Mouse (Mus musculus) neural tube, embryonic 15.5 days (tissue): ENCODE measurements around the gene Atp5g2. TPM values are rescaled to one million over a fixed set of nuclear protein-coding genes. Genes with fewer than 3 reads are reported as not detected.

Experiments
- ATAC-seq: fragments of 200-750 bp; cut with Nextera tagmentation; 2 replicates; pipeline ENCODE4 v1.8.0; 2017; ENCODE audit warnings: mild to moderate bottlenecking, moderate TSS enrichment, moderate library complexity; ENCODE audit not compliant: low FRiP score
- H3K27ac ChIP-seq: fragments of 300-500 bp; sonication (generic); replicated peaks from 2 replicates; pipeline ENCODE4 v1.5.1; 2015; ENCODE audit warnings: mild to moderate bottlenecking, inconsistent platforms
- H3K27me3 ChIP-seq: fragments of 300-500 bp; sonication (generic); replicated peaks from 2 replicates; pipeline ENCODE4 v1.6.1; 2015; ENCODE audit warnings: inconsistent platforms
- H3K36me3 ChIP-seq: fragments of 300-500 bp; sonication (generic); 2 replicates; pipeline ENCODE4 v1.6.1; 2015; ENCODE audit warnings: inconsistent platforms
- H3K4me1 ChIP-seq: fragments of 300-500 bp; sonication (generic); 2 replicates; pipeline ENCODE4 v1.6.1; 2015; ENCODE audit warnings: inconsistent platforms
- H3K4me2 ChIP-seq: fragments of 300-500 bp; sonication (generic); 2 replicates; pipeline ENCODE4 v1.6.1; 2015; ENCODE audit warnings: inconsistent platforms, mild to moderate bottlenecking, moderate library complexity
- H3K4me3 ChIP-seq: fragments of 300-500 bp; sonication (generic); replicated peaks from 2 replicates; pipeline ENCODE4 v1.5.1; 2015; ENCODE audit warnings: mild to moderate bottlenecking, inconsistent platforms
- H3K9ac ChIP-seq: fragments of 300-500 bp; sonication (generic); replicated peaks from 2 replicates; pipeline ENCODE4 v1.6.1; 2015; ENCODE audit warnings: mild to moderate bottlenecking, inconsistent platforms
- H3K9me3 ChIP-seq: fragments of 300-500 bp; sonication (generic); replicated peaks from 2 replicates; pipeline ENCODE4 v1.6.1; 2016; ENCODE audit warnings: inconsistent platforms
- WGBS: fragments of 180-500 bp; shearing (Covaris S2); methylation state at CpG from one replicate; pipeline ENCODE4 v1.1.7; 2015; ENCODE audit warnings: mixed read lengths; 5-methylcytosine and 5-hydroxymethylcytosine counted together
- microRNA counts: library from miRNA; unstranded; fragments of <30 nt; microRNA quantifications from one replicate; lab custom pipeline; 2016
- microRNA-seq: library from miRNA; unstranded; fragments of <30 nt; microRNA quantifications from one replicate; pipeline ENCODE4, GENCODE M21; 2017
- polyA plus RNA-seq: library from polyadenylated mRNA; unstranded; fragments of >200 nt; fragmentation: Nextera tagmentation; extraction: Ambion mirVana; gene quantifications from 2 replicates; pipeline ENCODE4 v1.2.1, GENCODE M21; 2015

The Atp5g2 gene
- polyA plus RNA-seq, 1 experiment from 2014 or later, result 49.7 TPM

DNA sequence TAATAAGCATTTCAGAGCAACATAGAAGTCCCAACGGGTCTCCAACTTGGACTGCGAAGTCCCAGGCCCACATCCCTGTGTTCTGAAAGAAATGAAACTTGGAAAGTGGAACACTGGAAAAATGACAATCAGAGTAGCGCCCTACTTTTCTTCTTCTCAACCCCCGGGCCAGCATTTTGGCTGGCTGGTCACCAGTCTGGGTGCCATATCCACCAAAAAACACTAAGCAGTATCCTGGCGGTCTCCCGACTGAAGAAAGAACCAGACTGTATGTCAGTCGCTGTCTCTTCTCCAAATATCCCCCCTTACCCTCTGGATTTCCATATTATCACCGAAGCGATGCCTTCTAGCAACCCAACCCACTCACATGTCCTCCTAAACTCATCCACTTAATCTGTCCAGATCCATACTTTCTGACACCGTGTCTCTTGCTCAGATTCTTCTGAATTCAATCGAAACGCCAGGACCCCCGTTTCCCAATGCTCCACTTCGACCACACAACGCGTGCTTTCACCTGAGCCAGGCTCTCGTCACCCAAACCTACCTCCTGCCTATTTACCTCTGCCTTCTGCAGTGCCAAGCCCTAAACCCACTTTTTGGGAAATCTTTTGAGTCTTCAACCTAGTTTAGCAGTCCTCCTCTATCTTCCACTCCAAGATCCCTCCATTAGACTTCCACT lies 47.7 kb downstream of the Atp5g2 start:
- WGBS, result 4% methylated on average over 17 of the region's 17 CpGs
- Histone ChIP-seq H3K9me3 (no peaks in the 10 kb centered on the region), H3K4me2 (peak overlapping the region; percentile 89), H3K27me3 (no peaks in the 10 kb centered on the region), H3K27ac (peak overlapping the region; percentile 68), H3K4me1 (peaks cover 21% of the 10 kb centered on the region), H3K4me3 (peak overlapping the region; percentile 90), H3K36me3 (no peaks in the 10 kb centered on the region), H3K9ac (peak overlapping the region; percentile 73)
- peak; percentile 18 for ATAC-seq

DNA sequence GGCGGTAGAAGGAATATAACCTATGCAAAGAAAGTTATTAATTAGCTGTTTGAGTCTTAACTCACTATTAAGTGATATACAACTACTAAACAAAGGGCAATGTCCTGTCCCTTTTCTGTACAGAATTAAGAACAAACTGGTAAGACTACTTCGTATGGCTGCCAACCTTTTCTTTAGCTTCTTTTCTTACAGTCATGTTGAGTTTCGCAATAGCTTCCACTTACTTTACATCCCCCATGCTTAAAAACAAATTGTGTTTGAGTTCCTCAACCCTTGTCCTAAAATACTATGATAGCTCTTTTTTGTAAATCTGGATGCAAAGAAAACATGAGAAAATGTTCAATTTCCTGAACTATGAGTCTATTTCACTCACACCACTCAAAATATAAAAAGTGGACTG lies 49.0 kb downstream of the Atp5g2 start:
- H3K27ac ChIP-seq, result no peak overlapping the region
- no peak overlapping the region for H3K9ac ChIP-seq
- peaks cover 21% of the 10 kb centered on the region for H3K4me1 ChIP-seq
- peak overlapping the region; percentile 89; the same call in 1 of the 2 replicates for H3K4me2 ChIP-seq
- no peaks in the 10 kb centered on the region for H3K9me3 ChIP-seq
- 80% methylated on average over 3 of the region's 3 CpGs for WGBS
- ATAC-seq, result no peak
- no peak overlapping the region for H3K4me3 ChIP-seq
- no peaks in the 10 kb centered on the region for H3K36me3 ChIP-seq
- no peaks in the 10 kb centered on the region for H3K27me3 ChIP-seq

DNA sequence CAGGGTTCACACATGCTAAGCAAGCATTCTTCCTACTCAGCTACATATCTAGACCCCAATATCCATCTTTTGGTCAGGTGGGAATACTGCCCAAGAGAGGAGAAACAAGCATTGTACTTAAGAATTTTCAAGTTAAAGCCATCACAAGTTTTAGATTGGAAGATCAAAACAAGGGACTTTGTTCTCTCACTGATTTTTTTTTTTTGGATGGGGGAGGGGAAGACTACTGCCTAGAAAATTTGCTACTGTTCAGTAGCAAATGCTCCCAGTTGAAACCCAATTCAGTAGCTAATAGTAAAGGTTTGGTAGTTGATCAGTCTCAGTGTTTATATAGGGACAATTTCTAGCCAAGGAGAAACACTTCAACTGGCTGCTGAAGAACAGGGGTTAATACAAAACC lies 49.6 kb downstream of the Atp5g2 start:
- Histone ChIP-seq H3K36me3 (no peaks in the 10 kb centered on the region), H3K9ac (no peak overlapping the region), H3K4me1 (peaks cover 21% of the 10 kb centered on the region), H3K4me3 (no peak overlapping the region), H3K27ac (no peak overlapping the region), H3K9me3 (no peaks in the 10 kb centered on the region), H3K27me3 (no peaks in the 10 kb centered on the region), H3K4me2 (no peak overlapping the region)
- ATAC-seq, result no peak

DNA sequence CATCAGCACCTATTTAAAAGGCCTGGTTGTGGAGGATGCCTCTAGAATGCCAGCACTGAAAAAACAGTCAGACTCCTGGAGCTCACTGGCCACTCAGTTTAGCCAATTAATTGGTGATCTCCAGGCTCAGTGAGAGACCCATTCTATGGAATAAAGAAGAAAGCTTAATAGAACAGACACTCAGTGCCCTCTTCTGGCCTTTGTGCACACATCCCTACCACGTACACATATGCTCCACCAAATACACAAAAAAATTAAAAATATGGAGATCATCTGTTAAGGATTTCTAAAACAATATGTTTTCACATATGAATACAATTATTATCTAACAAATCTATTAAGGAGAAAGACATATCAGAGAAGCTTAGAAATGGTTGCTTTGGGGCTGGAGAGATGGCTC lies 51.4 kb downstream of the Atp5g2 start:
- Histone ChIP-seq H3K4me3 (no peak overlapping the region), H3K27me3 (no peaks in the 10 kb centered on the region), H3K9ac (no peak overlapping the region), H3K36me3 (no peaks in the 10 kb centered on the region), H3K9me3 (no peaks in the 10 kb centered on the region), H3K27ac (no peak overlapping the region), H3K4me2 (no peak overlapping the region), H3K4me1 (peaks cover 17% of the 10 kb centered on the region)
- ATAC-seq, result no peak
- 85% methylated on average over 1 of the region's 1 CpGs for WGBS

DNA sequence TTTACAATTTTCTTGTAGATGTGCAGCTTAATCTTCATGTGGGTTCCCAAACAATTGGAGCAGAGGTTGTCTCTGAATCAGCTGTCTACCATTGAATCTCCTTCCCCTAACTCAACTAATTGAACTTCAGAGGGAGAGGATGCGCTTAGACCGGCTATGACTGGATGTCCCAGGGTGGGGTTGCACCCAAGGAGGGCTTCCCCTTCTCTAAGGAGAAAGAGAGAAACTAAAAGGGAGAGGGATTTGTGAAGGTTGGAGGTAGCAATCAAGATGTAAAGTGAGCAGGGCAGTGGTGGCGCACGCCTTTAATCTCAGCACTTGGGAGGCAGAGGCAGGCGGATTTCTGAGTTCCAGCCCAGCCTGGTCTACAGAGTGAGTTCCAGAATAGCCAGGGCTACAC lies 52.7 kb downstream of the Atp5g2 start:
- H3K4me1 ChIP-seq, result peaks cover 14% of the 10 kb centered on the region
- no peak overlapping the region for H3K27ac ChIP-seq
- H3K27me3 ChIP-seq, result no peaks in the 10 kb centered on the region
- no peak overlapping the region for H3K4me3 ChIP-seq
- no peaks in the 10 kb centered on the region for H3K9me3 ChIP-seq
- H3K36me3 ChIP-seq, result no peaks in the 10 kb centered on the region
- no peak overlapping the region for H3K4me2 ChIP-seq
- H3K9ac ChIP-seq, result no peak overlapping the region
- 95% methylated on average over 5 of the region's 5 CpGs for WGBS
- no peak for ATAC-seq

DNA sequence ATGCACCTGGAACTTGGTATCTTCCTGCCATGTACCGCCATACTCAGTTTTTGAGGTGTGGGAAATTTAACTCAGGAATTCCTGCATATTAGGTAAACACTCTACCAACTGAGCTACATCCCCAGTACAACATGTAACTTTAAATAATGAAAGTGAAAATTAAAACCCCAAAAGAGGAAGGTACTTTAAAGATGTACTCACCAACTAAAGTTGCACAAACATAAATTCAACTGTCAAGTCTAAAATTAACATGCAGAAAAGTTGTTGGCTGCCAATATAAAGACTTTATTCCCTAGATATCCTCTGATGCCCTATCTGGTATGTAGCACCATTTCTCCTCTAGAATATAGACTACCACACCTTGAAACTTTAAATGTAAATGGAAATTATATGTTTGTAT lies 54.5 kb downstream of the Atp5g2 start:
- Histone ChIP-seq H3K4me2 (no peak overlapping the region), H3K4me1 (no peaks in the 10 kb centered on the region), H3K4me3 (no peak overlapping the region), H3K27ac (no peak overlapping the region), H3K36me3 (no peaks in the 10 kb centered on the region), H3K9ac (no peak overlapping the region), H3K9me3 (no peaks in the 10 kb centered on the region), H3K27me3 (no peaks in the 10 kb centered on the region)
- 96% methylated on average over 1 of the region's 1 CpGs for WGBS
- ATAC-seq, result no peak

DNA sequence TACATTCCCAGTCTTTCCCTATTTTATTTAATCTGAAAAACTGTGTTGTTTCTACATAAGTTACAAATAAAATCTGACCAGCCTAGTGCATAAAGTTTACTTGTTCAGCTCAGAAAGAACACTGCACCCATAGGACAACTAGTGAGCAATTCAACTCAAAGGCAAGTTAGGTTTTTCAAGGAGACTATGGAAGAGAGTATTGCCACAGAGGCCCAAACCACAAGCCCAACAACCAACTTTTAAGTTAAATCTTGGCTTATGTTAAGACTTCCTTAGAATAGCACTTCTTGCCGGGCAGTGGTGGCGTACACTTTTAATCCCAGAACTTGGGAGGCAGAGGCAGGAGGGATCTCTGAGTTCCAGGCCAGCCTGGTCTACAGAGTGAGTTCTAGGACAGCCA lies 56.0 kb downstream of the Atp5g2 start:
- no peaks in the 10 kb centered on the region for H3K9me3 ChIP-seq
- no peaks in the 10 kb centered on the region for H3K4me1 ChIP-seq
- H3K4me3 ChIP-seq, result no peak overlapping the region
- H3K36me3 ChIP-seq, result no peaks in the 10 kb centered on the region
- H3K27ac ChIP-seq, result no peak overlapping the region
- WGBS, result 97% methylated on average over 2 of the region's 2 CpGs
- no peak overlapping the region for H3K9ac ChIP-seq
- no peak overlapping the region for H3K4me2 ChIP-seq
- no peaks in the 10 kb centered on the region for H3K27me3 ChIP-seq
- no peak for ATAC-seq

DNA sequence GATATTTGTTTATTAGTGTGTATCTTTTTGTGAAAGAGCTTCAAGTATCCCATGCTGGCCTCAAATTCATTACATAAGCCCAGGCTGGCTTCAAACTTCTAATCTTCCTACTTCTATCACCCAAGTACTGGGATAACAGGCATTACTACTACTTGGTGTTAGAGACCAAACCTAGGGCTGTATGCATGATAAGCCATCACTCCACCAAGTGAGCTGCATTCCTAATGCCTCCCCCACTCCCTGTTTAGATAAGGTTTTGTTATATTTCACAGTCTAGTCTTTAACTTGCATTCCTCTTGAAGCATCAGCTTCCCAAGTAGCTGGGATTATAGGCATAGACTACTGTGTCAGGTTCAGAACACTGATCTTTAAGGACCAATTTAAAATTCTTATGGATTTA lies 57.9 kb downstream of the Atp5g2 start:
- Histone ChIP-seq H3K4me3 (no peak overlapping the region), H3K4me2 (no peak overlapping the region), H3K27ac (no peak overlapping the region), H3K36me3 (no peaks in the 10 kb centered on the region), H3K4me1 (no peaks in the 10 kb centered on the region), H3K27me3 (no peaks in the 10 kb centered on the region), H3K9ac (no peak overlapping the region), H3K9me3 (no peaks in the 10 kb centered on the region)
- no peak for ATAC-seq

DNA sequence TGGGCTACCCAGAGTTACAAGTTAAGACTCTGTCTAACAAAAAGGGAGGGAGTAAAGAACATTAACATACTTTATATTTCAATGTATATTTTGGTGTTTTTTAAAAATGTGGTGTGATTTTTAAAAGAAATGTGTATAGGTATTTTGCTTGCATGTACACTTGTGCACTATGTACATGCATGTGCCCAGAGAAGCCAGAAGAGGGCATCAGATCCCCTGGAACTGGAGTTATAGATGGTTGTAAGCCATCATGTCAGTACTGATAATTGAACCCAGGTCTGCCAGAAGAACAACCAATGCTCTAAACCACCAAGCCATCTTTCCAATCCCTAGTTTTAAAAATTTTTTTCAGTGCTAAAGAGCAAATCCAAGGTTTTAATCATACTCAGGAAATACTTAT lies 59.2 kb downstream of the Atp5g2 start:
- no peaks in the 10 kb centered on the region for H3K27me3 ChIP-seq
- H3K36me3 ChIP-seq, result no peaks in the 10 kb centered on the region
- H3K9ac ChIP-seq, result no peak overlapping the region
- ATAC-seq, result no peak
- no peaks in the 10 kb centered on the region for H3K9me3 ChIP-seq
- no peaks in the 10 kb centered on the region for H3K4me1 ChIP-seq
- H3K27ac ChIP-seq, result no peak overlapping the region
- no peak overlapping the region for H3K4me3 ChIP-seq
- H3K4me2 ChIP-seq, result no peak overlapping the region

MicroRNA genes within 50 kb of the gene (microRNA counts, 519-probe panel; counts per million panel counts)
- 1,780 counts per million, percentile 30 among the panel's probes with 10 or more counts for microRNA mmu-miR-688 (lab: Ali Mortazavi, UCI)

Small RNA genes within 50 kb of the gene (microRNA-seq; reads per million reads assigned to microRNA genes)
- 0.52 reads per million for gene Mir688

Other genes with a start within 250 kb of the Atp5g2 start
- 0.83 and 1.1 TPM in 2 replicates for gene Amhr2, start 227.0 kb downstream of the Atp5g2 start, polyA plus RNA-seq
- 80.9 and 87.7 TPM in 2 replicates for gene Prr13, start 213.3 kb downstream of the Atp5g2 start, polyA plus RNA-seq
- 117 and 143 TPM in 2 replicates for gene Pcbp2, start 201.8 kb downstream of the Atp5g2 start, polyA plus RNA-seq
- gene Gm10337, start 168.6 kb downstream of the Atp5g2 start, polyA plus RNA-seq, result 6.2 and 6.4 TPM in 2 replicates
- gene Map3k12, start 155.3 kb downstream of the Atp5g2 start, polyA plus RNA-seq, result 49.1 and 57.4 TPM in 2 replicates
- 93.7 and 98.4 TPM in 2 replicates for gene Tarbp2, start 154.2 kb downstream of the Atp5g2 start, polyA plus RNA-seq
- 13.9 and 14.0 TPM in 2 replicates for gene Npff, start 147.4 kb downstream of the Atp5g2 start, polyA plus RNA-seq
- 0.50 TPM in 1 of 2 replicates, not detected in the other for gene Gm28047, start 47.3 kb downstream of the Atp5g2 start, polyA plus RNA-seq
- 16.6 and 19.5 TPM in 2 replicates for gene Atf7, start 46.9 kb downstream of the Atp5g2 start, polyA plus RNA-seq
- gene Calcoco1, start 49.8 kb upstream of the Atp5g2 start, polyA plus RNA-seq, result 28.3 and 41.6 TPM in 2 replicates
- gene Hoxc13, start 248.8 kb upstream of the Atp5g2 start, polyA plus RNA-seq, result 5.7 and 9.3 TPM in 2 replicates